Mouse (Mus musculus) heart, postnatal 0 days (tissue): Measurements from ENCODE around the gene Nepn. TPM values are rescaled to one million over a fixed set of nuclear protein-coding genes. Genes with fewer than 3 reads are reported as not detected.

Experiments
- ATAC-seq: fragments of 200-750 bp; cut with Nextera tagmentation; 2 replicates; pipeline ENCODE4 v1.8.0; 2017; ENCODE audit warnings: low read depth, moderate number of reproducible peaks, moderate library complexity; ENCODE audit not compliant: insufficient read depth
- DNase-seq: peaks from one replicate; pipeline ENCODE4 v3.0.0-alpha.2; 2016; ENCODE audit warnings: low spot score
- H3K27ac ChIP-seq: fragments of 300-500 bp; sonication (generic); 2 replicates; pipeline ENCODE4 v1.5.1; 2014; ENCODE audit warnings: low read depth, mild to moderate bottlenecking
- H3K27me3 ChIP-seq: fragments of 300-500 bp; sonication (generic); 2 replicates; pipeline ENCODE4 v1.6.1; 2014; ENCODE audit warnings: low read length, mixed read lengths; ENCODE audit not compliant: control insufficient read depth, insufficient read depth
- H3K36me3 ChIP-seq: fragments of 300-500 bp; sonication (generic); replicated peaks from 2 replicates; pipeline ENCODE4 v1.6.1; 2014; ENCODE audit warnings: low read length, mixed read lengths; ENCODE audit not compliant: control insufficient read depth, insufficient read depth
- H3K4me1 ChIP-seq: fragments of 300-500 bp; sonication (generic); 2 replicates; pipeline ENCODE4 v1.6.1; 2014; ENCODE audit warnings: antibody characterized with exemption; ENCODE audit not compliant: control insufficient read depth, insufficient read depth
- H3K4me2 ChIP-seq: fragments of 300-500 bp; sonication (generic); 2 replicates; pipeline ENCODE4 v1.6.1; 2014; ENCODE audit warnings: low read depth, mild to moderate bottlenecking, low read length, moderate library complexity
- H3K4me3 ChIP-seq: fragments of 300-500 bp; sonication (generic); 2 replicates; pipeline ENCODE4 v1.5.1; 2014; ENCODE audit warnings: low read depth, low read length
- H3K9ac ChIP-seq: fragments of 300-500 bp; sonication (generic); replicated peaks from 2 replicates; pipeline ENCODE4 v1.6.1; 2014; ENCODE audit warnings: low read depth, low read length, mixed read lengths
- H3K9me3 ChIP-seq: fragments of 300-500 bp; sonication (generic); replicated peaks from 2 replicates; pipeline ENCODE4 v1.6.1; 2016; ENCODE audit warnings: low read length; ENCODE audit not compliant: control insufficient read depth
- CTCF ChIP-seq: IDR thresholded peaks from 2 replicates; pipeline ENCODE4 v1.5.1; 2016; ENCODE audit warnings: antibody characterized with exemption, control low read depth, low read depth
- EP300 ChIP-seq: IDR thresholded peaks from 2 replicates; pipeline ENCODE4 v1.6.1; 2016; ENCODE audit warnings: antibody characterized with exemption, low read depth
- WGBS: fragments of 180-500 bp; shearing (Covaris S2); extraction: QIAGEN DNeasy Blood & Tissue Kit; methylation state at CpG from one replicate; pipeline ENCODE4 v1.1.7; 2014; 5-methylcytosine and 5-hydroxymethylcytosine counted together
- polyA plus RNA-seq: library from polyadenylated mRNA; unstranded; fragments of >200 nt; fragmentation: Nextera tagmentation; extraction: Ambion mirVana; gene quantifications from 2 replicates; pipeline ENCODE4 v1.2.1, GENCODE M21; 2015
- total RNA-seq: library from RNA; depleted of rRNA; stranded (reverse); fragments of >200 nt; gene quantifications from 2 replicates; pipeline ENCODE4 v1.2.3, GENCODE M21; 2014; ENCODE audit warnings: low replicate concordance

Nepn gene
- total and polyA plus RNA-seq, 2 experiments from 2014 or later: not detected

- H3K36me3 ChIP-seq: no peaks in the 10 kb centered on the region
- H3K4me3 ChIP-seq: no peak overlapping the region
- TF ChIP-seq EP300 (no peak), CTCF (no peak)
- no peak overlapping the region for H3K4me2 ChIP-seq
- no peaks in the 10 kb centered on the region for H3K4me1 ChIP-seq
- H3K9me3 ChIP-seq: no peaks in the 10 kb centered on the region
- H3K9ac ChIP-seq: no peak overlapping the region
- 83% methylated on average over 13 of the region's 13 CpGs for WGBS
- no peak for ATAC-seq
- no peak for DNase-seq
- H3K27ac ChIP-seq: no peak overlapping the region
- H3K27me3 ChIP-seq: no peaks in the 10 kb centered on the region
Measured at GRCm38 (mm10) chr10:52405160-52405559, 16.4 kb downstream of the Nepn start.

DNA sequence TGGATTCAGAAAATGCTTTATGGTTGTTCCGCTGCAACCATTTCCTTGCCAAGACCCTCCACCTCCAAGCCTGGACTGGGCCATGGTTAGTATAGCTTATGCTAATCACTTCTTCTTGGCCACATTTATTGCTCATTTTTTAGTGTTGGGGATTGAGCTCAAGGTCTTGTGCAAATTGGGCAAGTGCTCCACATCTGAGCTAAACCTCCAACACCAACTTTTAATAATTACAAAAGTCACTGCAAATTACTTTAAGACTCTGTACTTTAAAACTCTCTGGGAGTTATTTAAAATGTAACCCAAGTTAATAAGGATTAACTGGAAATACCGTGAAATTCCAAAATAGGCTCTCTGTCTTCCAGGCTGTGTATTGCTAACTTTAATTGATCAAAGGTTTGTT is 18.8 kb downstream of the Nepn start:
- H3K36me3 ChIP-seq: no peaks in the 10 kb centered on the region
- 83% methylated on average over 2 of the region's 2 CpGs for WGBS
- no peak overlapping the region for H3K4me3 ChIP-seq
- no peak overlapping the region for H3K4me2 ChIP-seq
- no peak overlapping the region for H3K27ac ChIP-seq
- H3K27me3 ChIP-seq: no peaks in the 10 kb centered on the region
- ATAC-seq (no peak), DNase-seq (no peak)
- H3K9me3 ChIP-seq: no peaks in the 10 kb centered on the region
- no peak overlapping the region for H3K9ac ChIP-seq
- TF ChIP-seq CTCF: no peak
- no peak for TF ChIP-seq EP300
- no peaks in the 10 kb centered on the region for H3K4me1 ChIP-seq

- no peak for TF ChIP-seq EP300
- no peak for TF ChIP-seq CTCF
- Histone ChIP-seq H3K4me3 (no peak overlapping the region), H3K4me2 (no peak overlapping the region), H3K9ac (no peak overlapping the region), H3K27me3 (no peaks in the 10 kb centered on the region), H3K27ac (no peak overlapping the region), H3K4me1 (peaks cover 20% of the 10 kb centered on the region), H3K36me3 (no peaks in the 10 kb centered on the region), H3K9me3 (no peaks in the 10 kb centered on the region)
- ATAC-seq (no peak), DNase-seq (no peak)
- WGBS: 69% methylated on average over 2 of the region's 2 CpGs
Measured at GRCm38 (mm10) chr10:52415020-52415419, 26.2 kb downstream of the Nepn start.

DNA sequence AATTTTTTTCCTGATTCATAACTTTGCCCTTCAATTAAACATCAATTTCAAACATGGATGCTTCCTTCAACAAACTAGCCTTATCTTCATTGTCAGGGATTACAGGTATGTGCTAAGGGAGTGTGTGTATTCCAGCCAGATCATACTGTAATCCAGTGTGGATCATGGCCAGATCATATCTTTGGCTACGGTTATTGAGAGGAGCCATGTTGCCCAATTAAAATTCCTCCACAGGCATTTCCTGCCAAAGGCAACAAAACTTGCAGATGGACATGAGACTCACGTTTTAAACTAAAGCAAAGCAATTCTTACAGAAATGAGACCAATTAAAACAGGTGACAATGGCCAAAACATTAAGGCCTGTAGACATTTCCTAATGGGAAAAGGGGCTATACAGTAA is 27.7 kb downstream of the Nepn start:
- H3K27me3 ChIP-seq: no peaks in the 10 kb centered on the region
- peak overlapping the region; percentile 32; the same call in 1 of the 2 replicates for H3K9ac ChIP-seq
- H3K27ac ChIP-seq: peak overlapping the region; percentile 62
- H3K36me3 ChIP-seq: no peaks in the 10 kb centered on the region
- H3K4me1 ChIP-seq: peaks cover 27% of the 10 kb centered on the region
- TF ChIP-seq EP300 (no peak), CTCF (no peak)
- 28% methylated on average over 2 of the region's 2 CpGs for WGBS
- H3K4me2 ChIP-seq: peak overlapping the region; percentile 60
- no peak for DNase-seq
- H3K9me3 ChIP-seq: no peaks in the 10 kb centered on the region
- no peak for ATAC-seq
- peak overlapping the region; percentile 95 for H3K4me3 ChIP-seq

- peak; percentile 99 for ATAC-seq
- Histone ChIP-seq H3K4me3 (peak within 1 kb of the TSS; percentile 95), H3K9ac (peak within 1 kb of the TSS; percentile 88), H3K36me3 (no peaks in the 10 kb centered on the region), H3K4me1 (peaks cover 37% of the 10 kb centered on the region), H3K27ac (peak within 1 kb of the TSS; percentile 94), H3K27me3 (no peaks in the 10 kb centered on the region), H3K4me2 (peak within 1 kb of the TSS; percentile 68), H3K9me3 (no peaks in the 10 kb centered on the region)
- peak; percentile 99 for DNase-seq
- WGBS: under 1% methylated on average over 68 of the region's 79 CpGs
- TF ChIP-seq CTCF (peak; percentile 95), EP300 (peak; percentile 29; the same call in 1 of the 2 replicates)
Measured at GRCm38 (mm10) chr10:52417299-52417997, 28.7 kb downstream of the Nepn start, which contains the start of gene Nus1. Gene Nus1 (plus strand): TSS chr10:52417547.
